ENCODE assay signal across 9 mouse cellular contexts in genomic region chr10:63954308-63954930, GRCm38 (mm10). TPM values are rescaled to one million over a fixed set of nuclear protein-coding genes. Genes with fewer than 3 reads are reported as not detected.
DNase-seq lines count a peak whose midpoint lies in the region; ATAC-seq and TF ChIP-seq lines count a peak whose summit lies in the region.
"Had no signal": no experiment of that assay in that cellular context is flagged by ENCODE, and none has a peak within 500 bp of the region (broad histone marks: within the 10 kb centered on the region; RNA-seq: fewer than 3 reads in every experiment).

No protein-coding gene starts in this region.

- no peak overlapping the region for H3K9ac ChIP-seq in kidney, postnatal 0 days (ENCODE audit: low read depth, low read length)
- no peak overlapping the region for H3K9ac ChIP-seq in kidney, embryonic 15.5 days
- H3K9ac ChIP-seq in neural tube, embryonic 15.5 days (replicated peaks) = no peak overlapping the region
- no peak overlapping the region for H3K9ac ChIP-seq in liver, embryonic 11.5 days (ENCODE audit: low read depth, low read length)

- 27% methylated on average over 6 of the region's 7 CpGs for WGBS in kidney, postnatal 0 days
- 21% methylated on average over 6 of the region's 7 CpGs for WGBS in kidney, embryonic 15.5 days
- WGBS in neural tube, embryonic 15.5 days = 21% methylated on average over 6 of the region's 7 CpGs
- 25% methylated on average over 6 of the region's 7 CpGs for WGBS in liver, embryonic 11.5 days

- H3K36me3 ChIP-seq in kidney, postnatal 0 days (ENCODE audit: insufficient read depth, low read length) = no peaks in the 10 kb centered on the region
- no peaks in the 10 kb centered on the region for H3K36me3 ChIP-seq in kidney, embryonic 15.5 days
- no peaks in the 10 kb centered on the region for H3K36me3 ChIP-seq in neural tube, embryonic 15.5 days
- no peaks in the 10 kb centered on the region for H3K36me3 ChIP-seq in liver, embryonic 11.5 days (ENCODE audit: control insufficient read depth, insufficient read depth, low read length)

- no peak for TF ChIP-seq POLR2A in bone marrow macrophage, adult 2 months (IDR thresholded peaks at IDR 0.05; ENCODE audit: borderline replicate concordance, low read depth, low read length)
- TF ChIP-seq POLR2A in embryonic fibroblast, embryonic 13.5 days (IDR thresholded peaks at IDR 0.05; ENCODE audit: low read depth, low read length) = no peak

- ATAC-seq in kidney, postnatal 0 days (replicated peaks; ENCODE audit: low FRiP score, low read depth) = no peak
- ATAC-seq in kidney, embryonic 15.5 days (replicated peaks; ENCODE audit: low FRiP score) = no peak
- peak; percentile 38; the same call in 1 of the 2 replicates for ATAC-seq in neural tube, embryonic 15.5 days (ENCODE audit: low FRiP score)
- no peak for ATAC-seq in liver, embryonic 11.5 days (replicated peaks; ENCODE audit: low FRiP score)

- H3K27ac ChIP-seq in kidney, postnatal 0 days = no peak overlapping the region
- H3K27ac ChIP-seq in kidney, embryonic 15.5 days = no peak overlapping the region
- H3K27ac ChIP-seq in bone marrow macrophage, adult 2 months (ENCODE audit: insufficient read depth, low read depth, low read length) = peak overlapping the region; percentile 58
- H3K27ac ChIP-seq in embryonic fibroblast, embryonic 13.5 days (ENCODE audit: insufficient read depth, low read length) = peak overlapping the region; percentile 68
- 0 out of 2 replicates have a peak overlapping the region, but pooled peaks have one; percentile 45 for H3K27ac ChIP-seq in neural tube, embryonic 15.5 days (replicated peaks)
- H3K27ac ChIP-seq in liver, embryonic 11.5 days (ENCODE audit: low read depth, low read length) = no peak overlapping the region

- H3K9me3 ChIP-seq in kidney, postnatal 0 days (replicated peaks; ENCODE audit: low read length) = no peaks in the 10 kb centered on the region
- H3K9me3 ChIP-seq in kidney, embryonic 15.5 days (replicated peaks) = no peaks in the 10 kb centered on the region
- H3K9me3 ChIP-seq in neural tube, embryonic 15.5 days (replicated peaks) = no peaks in the 10 kb centered on the region
- no peaks in the 10 kb centered on the region for H3K9me3 ChIP-seq in liver, embryonic 11.5 days (ENCODE audit: control insufficient read depth, low read length)

- TF ChIP-seq CTCF in kidney, postnatal 0 days (IDR thresholded peaks at IDR 0.05; ENCODE audit: low read depth) = no peak
- TF ChIP-seq CTCF in bone marrow macrophage, adult 2 months (IDR thresholded peaks at IDR 0.05; ENCODE audit: low read depth, low read length) = no peak
- no peak for TF ChIP-seq CTCF in embryonic fibroblast, embryonic 13.5 days (IDR thresholded peaks at IDR 0.05; ENCODE audit: borderline replicate concordance, insufficient read depth, low read length)

- peak; percentile 3 for DNase-seq in kidney, postnatal 0 days (ENCODE audit: low spot score)
- DNase-seq in heart, postnatal 4 days = peak; percentile 44
- DNase-seq in layer of hippocampus, adult 8-10 months (ENCODE audit: low spot score in 2 of 2) = no peak
- DNase-seq in liver, embryonic 11.5 days (ENCODE audit: low spot score) = no peak

- no peak overlapping the region for H3K4me2 ChIP-seq in kidney, postnatal 0 days (ENCODE audit: low read length)
- no peak overlapping the region for H3K4me2 ChIP-seq in kidney, embryonic 15.5 days
- no peak overlapping the region for H3K4me2 ChIP-seq in neural tube, embryonic 15.5 days
- H3K4me2 ChIP-seq in liver, embryonic 11.5 days = no peak overlapping the region

- H3K27me3 ChIP-seq in kidney, postnatal 0 days (ENCODE audit: insufficient read depth, low read length) = no peaks in the 10 kb centered on the region
- H3K27me3 ChIP-seq in kidney, embryonic 15.5 days = no peaks in the 10 kb centered on the region
- no peaks in the 10 kb centered on the region for H3K27me3 ChIP-seq in neural tube, embryonic 15.5 days (replicated peaks)
- no peaks in the 10 kb centered on the region for H3K27me3 ChIP-seq in liver, embryonic 11.5 days (replicated peaks; ENCODE audit: control insufficient read depth, insufficient read depth, low read length)

- H3K4me1 ChIP-seq in kidney, postnatal 0 days (replicated peaks; ENCODE audit: insufficient read depth, low read length) = no peaks in the 10 kb centered on the region
- H3K4me1 ChIP-seq in kidney, embryonic 15.5 days = no peaks in the 10 kb centered on the region
- no peaks in the 10 kb centered on the region for H3K4me1 ChIP-seq in bone marrow macrophage, adult 2 months (ENCODE audit: control insufficient read depth, insufficient read depth, low read length)
- H3K4me1 ChIP-seq in embryonic fibroblast, embryonic 13.5 days (ENCODE audit: control insufficient read depth, insufficient read depth, low read length) = no peaks in the 10 kb centered on the region
- H3K4me1 ChIP-seq in neural tube, embryonic 15.5 days = peaks cover 9% of the 10 kb centered on the region; the same call in 1 of the 2 replicates
- H3K4me1 ChIP-seq in liver, embryonic 11.5 days (replicated peaks; ENCODE audit: control insufficient read depth, insufficient read depth, low read length) = no peaks in the 10 kb centered on the region

- no peak overlapping the region for H3K4me3 ChIP-seq in kidney, postnatal 0 days (replicated peaks; ENCODE audit: low read depth, low read length)
- H3K4me3 ChIP-seq in kidney, embryonic 15.5 days (replicated peaks) = no peak overlapping the region
- H3K4me3 ChIP-seq in bone marrow macrophage, adult 2 months (ENCODE audit: insufficient read depth, low read length) = no peak overlapping the region
- H3K4me3 ChIP-seq in embryonic fibroblast, embryonic 13.5 days (ENCODE audit: insufficient read depth, low read length) = no peak overlapping the region
- H3K4me3 ChIP-seq in neural tube, embryonic 15.5 days (replicated peaks) = no peak overlapping the region
- no peak overlapping the region for H3K4me3 ChIP-seq in liver, embryonic 11.5 days (ENCODE audit: low read depth, low read length)

RNA-seq across cellular contexts. Expression of gene Gm10118, which starts 27.2 kb away (rescaled TPM):
- polyA plus RNA-seq in kidney, postnatal 0 days (2015; fragmentation: Nextera tagmentation; extraction: Ambion mirVana) = 0.05 TPM in 2 replicates
- polyA plus RNA-seq in kidney, embryonic 15.5 days (2015; fragmentation: Nextera tagmentation; extraction: Ambion mirVana) = 0.10 and 0.12 TPM in 2 replicates
- polyA plus RNA-seq in bone marrow macrophage, adult 2 months (2012; ENCODE audit: insufficient read depth, insufficient read length, missing spikeins) = not detected in 2 replicates
- not detected in 2 replicates for polyA plus RNA-seq in embryonic fibroblast, embryonic 13.5 days (2011; ENCODE audit: insufficient read length, low read depth, missing spikeins)
- not detected for total RNA-seq in heart, postnatal 4 days (2021)
- polyA plus RNA-seq in neural tube, embryonic 15.5 days (2015; fragmentation: Nextera tagmentation; extraction: Ambion mirVana) = 1.8 and 2.3 TPM in 2 replicates
- 1 to 10 TPM; 2.5 to 4.0 (median 2.6) TPM for total RNA-seq in layer of hippocampus, adult 8-10 months (2022)
- polyA plus RNA-seq in liver, embryonic 11.5 days (2014; fragmentation: Nextera tagmentation; extraction: Ambion mirVana) = 0.05 and 0.06 TPM in 2 replicates
- polyA plus RNA-seq: liver, embryonic 16.5 days had no signal

Comparison
In these comparisons a context has a peak if more than half of its experiments do, and no peak if none do; other contexts are left out.
1. DNase-seq: peak in kidney, postnatal 0 days (single experiment) and heart, postnatal 4 days (single experiment); none in layer of hippocampus, adult 8-10 months (0 of 2) and liver, embryonic 11.5 days (single experiment).
2. H3K27ac ChIP-seq: peak in bone marrow macrophage, adult 2 months (single experiment), embryonic fibroblast, embryonic 13.5 days (single experiment) and neural tube, embryonic 15.5 days (single experiment); none in kidney, postnatal 0 days (single experiment), kidney, embryonic 15.5 days (single experiment) and liver, embryonic 11.5 days (single experiment).